Mouse (Mus musculus) lung, postnatal 10 days (tissue): Measurements from ENCODE around the gene Nr6a1.

Source experiments
- DNase-seq: peaks from one replicate; pipeline ENCODE4 v3.0.0; 2021

Nr6a1 gene

DNA sequence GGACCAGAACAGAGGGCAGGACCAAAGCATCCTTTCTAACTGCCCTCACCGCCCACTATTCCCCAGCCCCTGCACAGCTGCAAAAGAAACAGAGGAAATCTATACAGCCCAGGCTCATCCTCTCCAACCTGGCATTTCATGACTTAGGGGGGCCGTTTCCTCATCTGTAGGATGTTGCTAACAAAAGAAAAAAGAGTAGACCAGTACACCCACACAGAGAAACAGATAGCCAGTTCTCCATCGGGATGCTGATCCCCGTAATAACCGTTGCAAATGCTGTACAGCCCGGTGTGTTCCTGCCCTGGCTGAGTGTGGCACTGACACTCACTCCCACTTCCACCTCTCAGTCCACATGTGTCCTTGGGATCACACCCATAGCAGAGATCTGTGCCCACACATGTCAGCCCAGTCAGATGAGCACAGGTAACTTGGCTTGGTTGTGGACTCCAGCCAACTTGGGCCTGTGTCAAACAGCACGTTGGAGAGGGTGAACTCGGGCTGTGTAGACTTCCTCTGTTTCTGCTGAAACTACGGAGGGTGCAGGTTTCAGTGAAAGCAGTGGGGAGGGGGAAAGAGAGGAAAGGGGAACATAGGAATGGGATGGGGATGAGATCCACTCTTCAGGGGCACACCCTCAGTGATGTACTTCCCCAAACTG lies 9.4 kb upstream of the Nr6a1 start:
- DNase-seq = no peak

DNA sequence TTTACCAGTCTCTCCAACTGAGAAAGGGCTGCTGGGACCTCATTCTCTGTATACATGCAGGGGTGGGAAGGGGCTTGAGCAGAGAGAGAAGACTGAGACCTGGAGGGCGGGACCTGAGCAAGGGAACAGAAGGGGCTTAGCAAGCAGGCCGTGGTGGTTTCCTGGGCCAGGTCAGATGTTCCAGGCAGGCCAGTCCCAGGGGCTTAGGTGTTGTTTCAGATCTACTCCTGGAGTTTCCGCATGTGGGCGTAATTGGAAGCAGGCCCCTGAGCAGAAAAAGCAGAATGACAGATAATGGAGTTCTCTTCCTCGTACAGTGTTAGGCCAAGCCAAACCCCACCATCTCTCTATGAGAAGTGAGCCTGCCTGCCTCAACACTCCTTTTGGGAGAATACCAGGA lies 7.4 kb upstream of the Nr6a1 start:
- DNase-seq = no peak

DNA sequence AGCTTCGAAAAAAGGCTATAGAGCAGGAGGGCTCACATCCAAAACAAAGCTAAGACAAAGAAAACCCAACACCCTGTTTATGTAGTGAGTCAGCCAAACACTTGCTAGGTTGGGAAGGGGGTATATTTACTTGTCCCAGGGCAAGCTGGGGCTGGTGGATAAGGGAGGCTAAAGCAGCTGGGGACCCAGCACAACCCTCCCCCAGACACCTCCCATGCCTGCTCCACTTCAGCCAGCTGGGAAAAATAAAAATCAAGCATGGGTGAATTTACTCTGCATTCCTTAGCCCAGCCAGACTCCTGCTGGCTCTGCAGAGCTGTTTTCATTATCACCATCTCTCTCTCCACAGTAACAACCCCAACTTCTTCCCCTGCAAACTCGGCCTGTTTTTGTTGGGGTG lies 6.4 kb upstream of the Nr6a1 start:
- no peak for DNase-seq

DNA sequence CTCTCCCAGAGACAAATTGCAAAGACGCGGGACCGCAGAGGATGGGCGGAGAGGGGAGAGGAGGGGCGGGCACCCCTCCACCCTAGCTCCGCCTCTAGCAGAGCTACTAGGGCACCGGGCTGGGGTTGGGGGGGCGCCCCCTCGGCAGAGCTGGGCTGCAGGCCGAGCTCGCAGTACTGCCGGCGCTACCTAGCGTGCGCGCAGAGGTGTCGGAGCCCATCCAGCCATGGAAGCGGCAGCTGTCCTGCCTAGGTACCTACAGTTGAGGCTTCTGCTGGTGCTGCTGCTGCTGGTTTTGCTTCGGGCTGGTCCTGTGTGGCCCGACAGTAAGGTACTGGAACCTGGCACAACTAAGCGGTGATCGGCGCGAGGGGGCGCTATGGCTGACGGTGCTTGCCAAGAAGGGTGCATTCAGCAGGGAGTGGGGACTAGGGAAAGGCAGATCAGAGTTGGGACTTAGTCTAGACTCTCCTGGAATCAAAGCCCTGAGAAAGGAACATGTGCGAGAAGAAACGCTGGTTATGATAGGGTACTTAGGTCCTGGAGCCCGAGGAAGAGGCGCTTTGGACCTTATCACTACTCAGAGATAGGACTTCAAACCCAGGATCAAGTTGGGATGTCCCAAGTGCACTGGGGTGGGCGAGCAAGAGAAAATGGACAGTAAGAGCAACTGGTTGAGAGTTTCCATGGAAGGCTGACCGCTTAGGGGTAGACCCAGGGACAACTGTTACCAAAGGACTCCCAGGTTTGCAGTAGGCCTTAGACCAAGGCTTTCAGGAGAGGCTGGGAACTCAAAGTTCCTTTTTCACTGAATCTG lies 4.6 kb upstream of the Nr6a1 start, which contains the start of gene Olfml2a:
TSS of gene Olfml2a (plus strand) at position 128 of the 817 bp plus-strand sequence.
- DNase-seq = peak; percentile 89

DNA sequence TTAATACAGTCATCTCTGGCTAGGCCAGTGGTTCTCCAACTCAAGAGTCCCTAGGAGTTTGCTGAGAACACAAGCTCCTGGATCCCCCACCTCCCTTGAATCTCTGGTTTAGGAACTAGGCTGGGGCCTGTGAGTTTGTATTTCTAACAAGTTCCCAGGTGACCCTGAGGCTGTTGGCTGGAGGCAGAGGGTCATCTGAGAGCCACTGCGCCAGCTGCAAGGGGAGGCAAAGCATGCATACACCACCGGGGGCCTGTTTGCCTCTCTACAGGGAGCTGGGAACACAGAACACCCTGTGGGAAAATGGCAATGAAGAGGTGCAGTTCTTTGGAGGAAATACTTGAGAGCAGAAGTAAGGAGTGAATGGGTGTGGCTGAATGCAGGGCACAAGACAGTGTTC lies 2.8 kb upstream of the Nr6a1 start:
- no peak for DNase-seq

DNA sequence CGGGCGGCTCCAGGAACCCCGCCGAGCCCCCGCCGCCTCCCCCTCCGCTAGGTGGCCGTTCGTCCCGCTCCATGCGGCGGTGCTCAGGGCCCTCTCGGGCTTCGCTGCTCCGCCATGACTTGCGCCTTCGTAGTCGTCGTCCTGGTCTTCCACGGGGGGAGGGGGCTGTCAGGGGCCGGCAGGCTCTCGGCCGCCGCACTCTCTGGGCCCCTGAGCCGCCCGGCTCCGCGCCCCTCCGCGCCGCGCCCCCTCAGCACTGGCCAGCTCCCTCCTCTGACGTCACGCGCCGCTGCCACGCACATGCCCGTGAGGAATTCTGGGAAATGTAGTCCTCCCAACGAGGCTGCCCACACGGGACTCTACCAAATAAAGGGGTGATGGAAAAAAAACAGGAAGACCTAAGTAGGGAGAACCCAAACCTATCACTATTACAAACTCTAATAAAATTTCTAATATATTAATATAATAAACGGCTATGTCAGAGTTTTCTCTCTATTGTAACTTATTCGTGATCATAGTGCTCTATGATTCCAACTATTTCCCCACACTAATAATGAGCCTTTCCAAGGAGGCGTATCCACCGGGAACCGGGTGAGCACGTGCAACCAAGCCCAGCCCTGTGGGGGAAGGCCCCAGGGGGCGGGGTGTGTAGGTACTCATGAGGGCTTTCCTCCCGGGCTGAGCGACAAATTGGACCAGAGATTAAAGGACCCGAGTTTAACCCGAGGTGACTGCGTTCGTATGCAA lies 1.2 kb downstream of the Nr6a1 start:
- DNase-seq = peak; percentile 96

DNA sequence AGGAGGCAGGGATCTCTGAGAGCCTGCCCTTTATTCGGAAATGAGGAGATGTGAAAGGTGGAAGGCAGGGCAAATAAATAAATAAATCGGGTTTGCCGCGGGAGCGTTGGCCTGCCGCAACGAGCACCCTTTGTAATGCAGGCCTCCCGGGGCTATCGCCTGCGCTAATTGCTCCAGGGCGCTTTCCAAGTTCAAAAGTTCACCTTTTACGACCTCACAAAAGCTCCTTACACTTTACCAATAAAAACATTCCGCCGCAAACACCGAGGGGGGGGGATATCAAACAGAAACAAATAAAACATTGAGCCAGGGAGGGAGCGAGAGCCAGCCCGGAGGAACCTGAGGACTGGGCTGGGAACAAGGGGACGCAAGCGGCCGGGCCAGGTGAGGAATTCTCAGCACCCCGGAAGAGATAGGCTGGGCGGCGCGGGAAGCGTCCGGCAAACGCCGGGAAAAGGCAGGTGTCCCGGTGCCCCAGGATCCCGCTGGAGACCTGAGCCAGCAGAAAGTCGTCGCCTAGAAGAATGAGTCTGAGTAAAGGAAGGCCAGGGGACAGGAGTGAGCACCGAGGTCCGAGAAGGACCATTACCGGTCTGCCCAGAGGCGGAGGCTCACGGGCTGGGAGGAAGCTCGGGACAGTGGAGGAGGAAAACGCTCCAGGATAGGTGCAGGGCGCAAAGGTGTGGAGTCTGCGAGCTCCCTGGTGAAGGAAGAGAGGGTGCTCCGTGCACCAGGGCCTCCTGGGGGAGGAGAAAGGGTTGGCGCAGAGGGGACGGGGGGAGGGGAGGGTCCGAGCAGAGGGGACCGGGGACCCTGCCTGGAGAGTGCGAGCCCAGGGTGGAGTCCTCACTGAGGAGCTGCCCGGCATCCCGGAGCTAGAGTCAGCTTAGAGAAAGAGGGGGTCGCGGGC lies 2.1 kb downstream of the Nr6a1 start:
- DNase-seq = no peak

DNA sequence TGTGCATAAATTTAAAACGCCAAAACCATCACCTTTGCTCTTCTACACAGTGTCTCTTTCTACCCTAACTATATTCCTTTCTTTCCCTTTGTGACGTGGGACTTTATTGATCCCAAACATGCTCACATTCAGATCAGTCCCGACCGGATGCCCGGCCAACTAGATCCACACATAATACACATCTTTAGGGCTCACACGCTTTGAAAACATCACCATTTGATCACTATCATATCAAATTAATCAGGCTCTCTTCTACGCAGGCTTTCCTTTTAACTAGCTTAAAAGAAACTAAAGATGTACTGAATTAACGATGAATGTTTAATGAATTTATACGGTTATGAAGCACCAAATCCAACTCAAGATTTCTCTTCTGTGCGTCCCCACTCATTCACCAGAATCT lies 2.9 kb downstream of the Nr6a1 start:
- no peak for DNase-seq

DNA sequence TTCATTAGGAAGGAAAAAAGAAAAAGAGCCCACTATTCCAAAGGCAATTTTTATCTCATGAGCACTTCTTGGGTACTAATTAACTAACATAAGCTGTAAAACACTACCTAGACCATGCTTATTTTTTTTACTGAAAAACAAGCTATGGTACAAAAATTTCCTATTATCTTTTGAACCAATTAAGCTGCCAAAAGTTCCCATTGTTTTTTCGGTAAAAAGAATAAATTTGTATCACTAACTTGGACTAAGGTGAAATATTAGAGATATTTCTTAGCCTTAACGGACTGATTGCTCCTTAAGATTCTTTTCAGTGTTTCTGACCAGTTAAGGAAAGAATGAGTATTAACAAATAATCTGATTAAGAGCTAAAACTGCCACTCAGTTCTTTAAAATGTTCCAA lies 3.6 kb downstream of the Nr6a1 start:
- DNase-seq = no peak

DNA sequence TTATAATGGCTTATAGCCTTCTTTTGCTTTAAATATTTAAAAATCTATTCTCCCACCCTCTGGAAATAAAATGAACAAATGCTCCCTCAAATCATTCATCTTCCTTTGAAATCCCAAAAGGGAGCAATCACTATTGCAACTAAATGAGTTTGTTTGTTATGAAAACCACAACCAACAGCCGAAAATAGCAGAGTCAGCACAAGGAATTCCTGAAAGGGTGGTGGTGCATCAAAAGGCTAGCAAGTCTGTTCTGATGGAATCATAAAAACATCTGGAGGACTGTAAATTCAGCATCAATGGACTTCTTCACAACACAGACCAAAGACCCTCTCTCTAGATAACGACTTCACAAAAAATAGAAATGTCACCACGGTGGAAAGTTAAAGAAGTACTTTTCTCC lies 4.0 kb downstream of the Nr6a1 start:
- no peak for DNase-seq

DNA sequence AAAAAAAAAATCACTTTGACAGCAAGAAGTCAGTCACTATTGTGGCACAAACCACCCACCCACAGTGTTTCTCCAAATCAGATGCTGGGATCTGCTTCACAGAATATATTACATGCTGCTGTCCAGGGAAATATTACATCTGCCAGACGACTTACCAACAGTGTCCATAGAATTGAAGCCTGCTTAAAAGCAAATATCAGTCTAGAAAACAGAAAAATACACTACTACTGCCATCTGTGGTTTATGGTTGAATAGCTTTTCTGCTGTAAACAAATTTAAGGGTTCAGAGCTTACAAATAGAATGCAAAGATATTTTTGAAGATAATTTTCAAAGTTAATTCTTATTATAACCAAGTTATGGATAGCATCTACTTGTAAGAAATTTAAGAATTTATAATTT lies 6.1 kb downstream of the Nr6a1 start:
- no peak for DNase-seq

DNA sequence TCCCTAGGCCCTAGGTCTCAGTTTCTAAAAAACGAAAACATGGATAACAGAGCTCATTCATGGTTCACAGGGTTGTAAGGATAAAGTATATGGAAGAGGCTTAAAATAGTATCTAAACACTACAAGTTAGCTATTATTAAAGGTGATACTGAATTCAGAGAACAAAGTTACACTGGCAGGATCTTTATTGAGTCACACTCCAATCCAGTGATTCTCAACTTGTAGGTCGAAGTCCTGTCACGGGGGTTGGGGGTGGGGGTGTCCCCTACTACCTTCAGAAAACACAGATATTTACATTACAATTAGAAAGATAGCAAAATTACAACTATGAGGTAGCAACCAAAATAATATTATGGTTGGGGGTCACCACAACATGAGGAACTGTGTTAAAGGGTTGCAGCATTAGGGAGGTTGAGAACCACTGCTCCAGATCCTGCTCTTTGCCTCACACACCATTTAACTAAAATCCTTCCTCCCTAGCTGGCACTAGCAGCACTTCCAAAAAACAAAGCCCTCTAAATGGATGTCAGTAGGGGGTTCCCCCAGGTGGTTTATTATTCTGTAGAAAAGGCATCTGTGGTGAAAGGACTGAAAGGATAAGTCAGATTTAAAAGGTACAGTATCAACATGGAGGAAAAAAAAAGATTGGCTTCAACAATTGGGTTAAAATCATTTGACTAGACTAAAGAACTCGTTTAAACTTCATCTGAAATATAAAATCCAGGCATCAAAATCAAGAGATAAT lies 10.4 kb downstream of the Nr6a1 start:
- DNase-seq = no peak

DNA sequence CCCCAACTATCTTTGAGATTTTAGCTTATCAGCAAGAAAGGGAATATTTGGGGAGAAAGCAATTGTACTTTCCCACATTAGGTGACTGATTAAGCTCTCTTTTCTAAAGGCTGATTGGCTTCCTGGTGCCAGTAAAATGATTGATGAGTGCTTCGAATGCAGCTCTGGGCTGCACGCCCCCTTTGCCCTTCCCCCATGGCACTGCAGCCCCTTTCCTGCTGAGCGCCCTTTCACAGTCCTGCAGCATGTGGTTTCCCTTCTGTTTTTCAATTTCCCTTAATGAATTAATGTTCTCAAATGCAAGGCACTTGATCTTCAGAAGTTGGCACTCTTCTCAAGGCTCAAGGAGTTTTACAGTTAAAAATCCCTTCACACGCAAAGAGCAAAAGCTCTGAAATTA lies 12.5 kb downstream of the Nr6a1 start:
- DNase-seq = no peak

DNA sequence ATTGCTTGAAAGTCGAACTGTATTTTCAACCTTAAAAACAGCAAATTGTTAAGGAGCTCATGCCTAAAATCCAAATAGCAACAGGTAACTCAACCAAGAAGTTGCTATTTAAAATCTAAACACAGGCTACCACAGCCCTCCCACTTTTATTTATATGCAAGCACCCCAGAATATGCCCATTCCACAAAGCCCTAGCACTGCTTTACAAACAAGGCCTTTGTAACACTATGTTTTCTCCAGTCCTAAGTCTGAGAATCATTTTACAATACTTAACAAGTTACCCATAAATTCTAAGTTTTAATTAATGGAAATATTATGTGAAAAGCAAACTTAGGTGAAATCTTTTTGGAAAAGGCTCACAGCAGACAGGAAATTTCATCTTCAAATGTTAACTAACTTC lies 13.0 kb downstream of the Nr6a1 start:
- DNase-seq = no peak

DNA sequence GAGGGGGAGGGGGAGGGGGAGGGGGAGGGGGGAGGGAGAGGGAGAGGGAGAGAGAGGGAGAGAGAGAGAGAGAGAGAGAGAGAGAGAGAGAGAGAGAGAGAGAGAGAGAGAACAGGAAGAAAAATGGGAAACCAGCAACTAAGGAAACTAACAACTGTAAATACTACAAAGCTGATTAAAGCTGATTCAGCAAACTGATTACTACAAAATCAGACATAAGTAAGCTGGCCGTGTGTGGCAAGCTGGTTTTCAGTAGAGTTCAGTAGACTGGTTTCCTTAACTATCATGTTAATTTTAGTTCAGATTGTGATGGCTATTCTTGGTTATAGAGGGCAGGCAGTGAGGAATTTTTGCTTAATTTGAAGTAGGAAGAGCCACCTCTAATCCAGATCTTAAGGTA lies 18.9 kb downstream of the Nr6a1 start:
- no peak for DNase-seq

DNA sequence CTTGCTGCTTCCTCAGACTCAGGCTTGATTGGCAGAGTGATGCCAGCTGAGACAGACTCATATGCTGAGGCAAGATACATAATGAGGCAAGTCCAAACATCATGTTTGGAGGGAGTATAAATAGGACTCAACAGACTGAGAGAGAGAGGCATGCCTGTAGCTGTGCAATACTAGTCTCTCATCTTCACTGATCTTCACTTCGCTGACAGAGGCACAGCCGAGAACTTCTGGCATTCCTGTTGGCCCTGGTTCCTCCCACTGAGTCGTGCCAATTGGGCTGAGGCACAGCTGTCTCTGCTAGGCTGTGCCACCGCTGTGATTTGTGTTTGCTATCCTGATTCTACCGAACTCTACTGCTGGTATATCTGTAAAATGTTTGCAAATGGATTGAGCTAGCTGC lies 21.4 kb downstream of the Nr6a1 start:
- peak; percentile 8 for DNase-seq

DNA sequence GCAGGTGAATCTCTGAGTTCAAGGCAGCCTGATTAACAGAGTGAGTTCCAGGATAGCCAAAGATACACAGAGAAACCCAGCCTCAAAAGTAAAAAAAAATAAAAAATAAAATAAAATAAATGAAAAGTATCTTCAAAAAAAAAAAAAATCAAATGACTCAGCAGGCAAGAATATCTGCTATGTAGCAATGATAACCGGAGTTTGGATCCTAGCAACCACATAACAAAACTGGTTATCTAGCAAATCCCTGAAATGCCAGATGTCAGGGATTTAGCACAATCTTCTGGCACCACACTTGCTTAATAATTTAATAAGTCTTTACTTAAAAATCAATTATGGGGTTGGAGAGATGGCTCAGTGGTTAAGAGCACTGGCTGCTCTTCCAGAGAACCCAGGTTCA lies 23.2 kb downstream of the Nr6a1 start:
- DNase-seq = no peak

DNA sequence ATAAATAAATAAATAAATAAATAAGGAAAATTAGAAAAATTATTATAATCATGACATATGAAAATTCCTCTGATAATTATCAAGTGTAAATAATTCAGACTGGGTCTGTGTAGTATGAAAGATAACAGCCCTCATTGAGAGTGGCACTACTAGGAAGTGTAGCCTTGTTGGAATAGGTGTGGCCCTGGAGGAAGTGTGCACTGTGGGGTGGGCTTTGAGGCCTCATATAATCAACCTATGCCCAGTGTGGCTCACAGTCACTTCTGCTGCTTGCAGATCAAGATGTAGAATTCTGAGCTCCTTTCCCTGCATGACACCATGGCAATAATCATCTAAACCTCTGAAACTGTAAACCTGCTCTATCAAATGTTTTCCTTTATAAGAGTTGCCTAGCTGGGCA lies 24.6 kb downstream of the Nr6a1 start:
- DNase-seq = no peak

DNA sequence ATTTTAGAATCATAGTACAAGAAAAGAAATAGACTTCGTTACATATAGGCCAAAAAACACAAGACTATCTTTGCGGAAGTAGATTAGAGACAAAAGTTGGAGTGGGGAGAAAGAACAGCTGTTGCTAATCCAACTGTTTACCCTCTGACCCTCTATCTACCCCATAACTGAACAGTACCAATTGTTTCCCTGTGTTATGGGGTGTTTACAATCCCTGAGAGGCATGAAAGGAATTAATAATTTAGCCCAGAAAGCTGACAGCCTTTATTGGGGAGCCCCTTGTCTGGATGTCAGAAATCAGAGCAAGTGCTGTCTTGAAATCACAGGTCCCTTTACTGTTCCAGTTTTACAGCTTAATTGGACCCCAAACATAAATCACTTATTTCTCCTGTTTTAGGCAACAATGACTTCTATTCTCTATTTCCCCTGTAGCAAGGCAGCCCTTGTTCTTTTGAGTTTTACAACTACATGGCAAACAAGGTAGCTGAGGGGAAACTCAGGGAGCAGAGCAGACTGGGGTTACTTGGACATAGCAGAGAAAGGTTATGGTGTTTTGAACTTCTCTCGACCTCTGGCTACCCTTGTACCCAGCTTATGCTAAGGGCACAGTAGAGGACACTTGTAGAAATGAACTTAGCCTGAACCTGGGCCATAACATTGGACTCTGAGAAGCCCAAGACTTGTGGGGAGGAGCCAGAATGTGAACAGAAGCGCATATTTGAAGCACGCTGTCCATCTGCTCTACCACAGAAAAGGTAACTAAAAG lies 46.4 kb downstream of the Nr6a1 start:
- no peak for DNase-seq

DNA sequence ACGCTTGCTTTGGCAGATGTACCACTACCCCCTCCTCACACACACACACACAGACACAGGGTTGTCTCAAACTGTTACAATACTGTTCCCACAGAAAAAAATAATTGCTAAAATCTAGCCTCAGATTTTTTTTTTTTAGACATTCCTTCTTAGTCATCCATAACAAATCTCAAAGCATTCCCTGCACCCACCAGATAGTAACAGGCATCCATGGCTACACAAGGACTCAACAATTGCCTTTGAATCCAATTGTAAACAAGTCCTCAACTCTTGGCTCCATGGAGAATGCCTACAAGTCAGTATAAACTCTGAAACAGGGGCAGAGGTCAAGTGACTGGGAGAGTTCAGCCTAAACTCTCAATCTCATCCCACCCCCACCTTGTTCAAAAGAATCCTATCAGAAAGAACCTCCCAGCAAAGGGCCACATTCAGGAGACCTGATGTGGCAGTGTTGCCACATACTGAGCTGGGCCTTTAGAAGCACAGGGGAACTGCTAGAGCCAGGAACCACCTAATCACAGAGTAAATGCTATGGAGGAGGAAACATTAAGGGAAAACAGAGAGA lies 52.9 kb downstream of the Nr6a1 start:
- DNase-seq = no peak

DNA sequence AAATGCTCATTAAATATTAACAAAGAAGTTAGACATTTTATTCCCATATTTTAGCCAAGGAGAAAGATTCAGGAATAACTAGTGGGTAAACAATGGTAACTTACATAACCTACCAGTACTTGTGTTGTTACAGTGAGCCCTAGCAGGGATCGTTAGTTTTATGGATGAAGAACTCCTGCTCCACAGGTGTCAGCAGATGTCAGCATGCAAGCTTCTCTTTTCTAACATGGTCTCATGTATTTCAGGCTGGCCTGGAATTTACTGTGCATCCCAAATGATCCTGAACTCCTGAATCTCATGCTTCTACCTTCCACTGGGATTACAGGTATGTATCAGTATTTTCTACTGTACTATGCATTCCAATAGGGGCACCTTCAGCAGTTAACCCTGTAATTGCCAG lies 54.8 kb downstream of the Nr6a1 start:
- no peak for DNase-seq
